Mouse (Mus musculus) megakaryocyte, adult 5-6 weeks (primary cell): ENCODE measurements around the gene A130010J15Rik. TPM values are rescaled to one million over a fixed set of nuclear protein-coding genes. Genes with fewer than 3 reads are reported as not detected.

Source experiments
- ATAC-seq: 2 replicates; pipeline ENCODE4 v1.8.0; 2016; ENCODE audit warnings: mild to moderate bottlenecking, inconsistent platforms; ENCODE audit not compliant: poor library complexity, severe bottlenecking
- total RNA-seq, 2 experiments: library from RNA; stranded (forward) in 1 of 2; stranded (reverse) in 1 of 2; fragments of 153-499, 151-499 nt in 1 of 2; fragments of 221-1000, 200-1000 nt in 1 of 2; gene quantifications; 2 replicates each; pipeline versions ENCODE4 v1.2.3 to v1.2.4; 2015 to 2017

A130010J15Rik gene
- total RNA-seq, 2 experiments from 2014 or later: 4.6 TPM

DNA sequence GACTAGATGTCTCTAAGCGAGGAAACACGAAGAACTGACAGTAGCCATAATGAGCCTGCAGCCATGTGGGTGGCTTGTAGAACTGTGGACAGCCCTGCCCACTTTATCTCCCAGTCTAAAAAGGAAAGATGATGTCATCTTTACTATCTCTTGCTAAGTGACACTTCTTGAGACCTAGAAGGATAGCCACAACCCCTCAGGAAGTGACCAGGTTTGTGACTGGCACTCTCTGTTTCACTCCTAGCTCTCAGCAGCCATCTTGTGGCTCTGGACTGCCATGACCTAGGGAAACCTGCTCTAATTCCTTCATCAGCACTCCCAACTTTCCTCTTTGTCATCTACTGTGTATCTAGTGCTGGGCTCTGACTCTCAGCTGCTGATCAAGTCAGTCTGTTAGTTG is 30.5 kb downstream of the A130010J15Rik start:
- peak; percentile 14; the same call in 1 of the 2 replicates for ATAC-seq

DNA sequence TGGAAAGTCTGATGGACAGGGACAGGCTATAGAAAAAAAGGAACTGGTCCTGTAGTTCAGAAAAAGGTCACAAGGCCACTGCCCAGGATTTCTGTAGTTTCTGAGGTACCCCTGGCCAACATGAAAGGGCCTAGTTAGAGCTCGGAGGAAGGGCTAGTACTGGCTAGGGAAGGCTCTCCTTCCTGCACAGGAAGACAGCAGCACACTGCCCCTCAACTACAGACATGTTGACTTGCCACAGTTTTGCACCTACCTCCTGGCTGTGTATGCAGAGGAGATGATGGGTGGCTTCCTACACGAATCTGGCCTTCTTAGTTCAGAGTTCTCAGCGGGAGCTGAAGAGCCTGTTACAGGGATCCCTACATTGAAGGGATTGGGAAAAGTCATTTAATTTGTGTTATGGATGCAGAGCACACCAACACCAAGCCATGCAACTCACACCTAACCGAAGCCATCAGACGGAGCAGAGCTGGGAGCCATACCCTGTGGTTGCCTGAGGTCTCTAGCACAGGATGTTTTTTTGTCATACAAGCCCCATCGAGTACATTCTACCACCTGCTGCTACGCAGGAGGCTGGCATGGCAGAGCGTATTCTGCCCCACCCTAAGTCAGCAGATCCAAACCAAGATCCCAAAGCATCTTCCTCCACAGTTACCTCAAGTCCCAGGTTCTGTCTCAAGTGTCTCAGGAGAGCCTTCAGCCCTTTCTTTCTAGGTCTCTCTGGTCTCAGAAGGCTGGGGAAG is 33.0 kb downstream of the A130010J15Rik start:
- ATAC-seq: peak; percentile 44

DNA sequence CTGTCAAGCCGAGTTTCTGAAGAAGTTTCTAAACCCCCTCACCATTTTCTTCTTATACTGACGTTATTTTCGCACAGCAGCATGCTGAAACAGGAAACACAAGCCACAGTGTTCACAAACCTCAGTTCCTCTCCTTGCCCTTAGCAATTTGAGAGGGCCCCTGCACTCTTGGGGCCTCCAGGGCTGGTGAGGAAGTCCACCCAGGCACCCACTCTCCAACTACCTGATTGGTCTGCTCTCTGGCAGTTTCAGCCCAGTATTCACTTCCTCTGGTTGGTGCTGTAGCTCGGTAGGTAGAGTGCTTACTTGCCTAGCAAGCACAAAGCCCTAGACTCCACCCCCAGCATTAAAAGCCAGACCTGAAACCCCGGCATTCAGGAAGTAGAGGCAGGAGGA is 33.5 kb downstream of the A130010J15Rik start, which contains the start of gene Traf3ip3:
Gene Traf3ip3 (minus strand): TSS at position 321 of the 396 bp plus-strand sequence.
- ATAC-seq: peak; percentile 83

DNA sequence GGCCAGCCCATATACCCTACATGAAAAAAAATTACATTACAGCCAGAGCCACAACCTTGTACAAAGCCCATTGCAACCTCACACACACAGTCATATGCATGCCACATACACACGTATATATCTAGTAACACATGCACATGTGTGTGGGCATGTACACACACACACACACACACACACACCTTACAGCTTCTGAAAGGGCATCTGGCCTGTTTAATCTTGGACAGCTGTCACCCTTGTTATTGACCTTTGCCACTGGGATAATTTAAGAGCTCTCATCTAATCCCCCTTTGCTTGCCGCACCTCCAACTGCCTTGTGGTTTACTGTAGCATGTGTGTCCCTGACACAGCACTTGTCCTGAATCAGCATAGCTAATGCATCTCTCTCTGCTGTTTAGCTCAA is 36.0 kb downstream of the A130010J15Rik start:
- ATAC-seq: no peak

DNA sequence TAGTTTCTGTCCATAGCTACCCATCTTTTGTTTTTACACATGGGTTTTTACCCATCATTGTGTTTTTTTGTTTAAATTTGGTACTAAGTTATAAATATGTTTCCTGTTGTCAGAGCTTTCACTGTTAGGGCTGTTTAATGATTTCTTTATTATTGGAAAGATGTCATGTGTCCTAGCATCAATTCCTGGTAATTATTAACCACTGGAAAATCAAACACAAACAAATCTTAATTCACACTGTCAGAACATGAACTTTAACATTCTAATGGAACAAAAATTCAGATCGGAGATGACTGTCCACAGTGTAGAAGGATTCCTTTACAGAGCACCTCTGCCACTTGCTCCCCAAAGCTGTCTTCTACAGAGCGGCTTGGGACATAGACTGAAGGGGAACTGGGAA is 37.6 kb downstream of the A130010J15Rik start:
- no peak for ATAC-seq

DNA sequence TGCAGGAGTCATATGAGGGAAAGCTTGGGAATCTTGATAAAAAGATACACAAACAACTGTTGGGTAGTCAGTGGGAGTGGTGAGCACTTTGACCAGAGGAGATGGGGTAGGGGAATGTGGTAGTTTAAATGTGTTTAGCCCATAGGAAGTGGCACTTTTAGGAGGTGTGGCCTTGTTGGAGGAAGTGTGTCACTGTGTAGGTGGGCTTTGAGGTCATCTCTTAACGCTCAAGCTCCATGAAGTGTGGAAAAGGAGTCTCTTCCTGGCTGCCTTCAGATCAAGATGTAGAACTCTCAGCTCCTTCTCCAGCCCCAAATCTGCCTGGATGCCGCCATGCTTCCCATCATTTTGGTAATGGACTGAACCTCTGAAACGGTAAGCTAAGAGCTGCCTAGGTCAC is 39.7 kb downstream of the A130010J15Rik start, which contains the start of gene Lamb3:
Gene Lamb3 (plus strand): TSS at position 197 of the 400 bp plus-strand sequence.
- peak; percentile 55 for ATAC-seq

DNA sequence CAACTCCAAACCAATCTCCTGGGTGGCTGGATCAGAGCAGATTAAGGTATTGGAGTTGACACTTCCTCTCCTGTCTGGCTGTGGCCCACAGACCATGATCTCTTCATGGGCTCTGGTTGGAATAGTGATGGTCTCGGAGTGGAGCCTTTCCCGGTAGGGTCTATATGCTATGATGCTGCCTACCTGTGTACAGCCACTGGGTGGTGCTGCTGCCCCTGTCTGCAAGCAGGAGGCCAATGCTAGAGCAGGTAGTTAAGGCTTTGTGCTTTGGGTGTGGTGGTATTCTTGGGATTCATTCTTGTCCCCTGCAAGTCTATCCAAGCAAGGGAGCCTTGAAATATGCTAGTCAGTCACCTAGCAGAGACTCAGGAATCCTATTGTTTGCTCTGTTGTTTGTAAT is 40.3 kb downstream of the A130010J15Rik start:
- ATAC-seq: peak; percentile 98

DNA sequence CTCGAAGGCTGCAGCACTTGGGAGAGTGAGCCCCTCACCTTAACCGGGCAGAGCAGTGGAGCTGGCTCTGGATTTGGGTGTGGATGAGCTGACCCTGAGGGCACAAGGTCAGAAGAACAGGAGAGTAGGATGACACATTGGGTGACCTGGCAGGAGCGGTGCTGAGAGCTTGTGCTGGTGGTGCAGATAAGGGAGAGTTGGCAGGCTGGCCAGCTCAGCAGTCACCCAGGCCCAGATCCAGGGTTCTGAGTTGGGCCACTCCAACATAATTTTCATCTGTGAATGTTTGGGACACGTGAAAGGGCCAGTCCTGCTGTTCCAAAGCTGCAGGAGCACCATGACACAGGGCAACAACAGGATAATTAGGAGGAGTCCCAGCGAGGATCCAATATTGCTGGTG is 43.5 kb downstream of the A130010J15Rik start:
- ATAC-seq: no peak

DNA sequence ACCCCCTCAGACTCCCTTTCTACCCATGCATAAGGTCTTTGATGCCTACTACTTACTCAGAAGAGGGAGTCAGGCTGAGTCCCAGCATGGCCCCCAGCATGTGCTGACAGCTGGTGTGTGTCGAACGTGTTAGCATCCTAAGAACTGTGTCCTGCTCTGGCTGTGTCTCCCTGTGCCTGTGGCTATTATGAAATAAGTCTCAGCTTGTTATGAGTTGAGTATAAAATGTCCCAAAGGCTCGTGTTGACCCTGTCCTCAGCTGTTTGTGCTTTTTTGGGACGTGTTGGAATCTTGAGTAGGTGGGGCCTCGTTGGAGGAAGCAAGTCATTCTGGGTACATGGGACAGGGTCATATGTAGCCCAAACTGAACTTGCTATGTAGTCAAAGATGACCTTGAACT is 46.2 kb downstream of the A130010J15Rik start:
- no peak for ATAC-seq

DNA sequence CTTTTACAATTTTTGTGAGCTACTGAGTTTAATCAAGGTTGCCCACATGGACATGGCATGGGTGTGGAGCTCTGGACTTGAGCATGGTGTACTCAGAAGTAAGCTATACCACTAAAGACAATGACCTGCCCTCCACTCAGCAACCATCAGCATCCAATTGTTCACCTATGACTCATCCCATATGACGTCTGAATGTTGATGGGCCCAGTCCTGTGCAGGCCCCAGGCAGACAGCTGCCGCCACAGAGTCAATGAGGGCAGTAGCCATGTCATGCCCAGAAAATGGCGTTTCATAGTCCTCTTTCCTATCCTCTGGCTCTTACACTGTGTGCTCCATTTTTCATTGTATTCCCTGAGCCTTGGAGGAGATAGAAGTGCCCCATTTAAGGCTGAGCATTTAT is 48.2 kb downstream of the A130010J15Rik start:
- no peak for ATAC-seq

DNA sequence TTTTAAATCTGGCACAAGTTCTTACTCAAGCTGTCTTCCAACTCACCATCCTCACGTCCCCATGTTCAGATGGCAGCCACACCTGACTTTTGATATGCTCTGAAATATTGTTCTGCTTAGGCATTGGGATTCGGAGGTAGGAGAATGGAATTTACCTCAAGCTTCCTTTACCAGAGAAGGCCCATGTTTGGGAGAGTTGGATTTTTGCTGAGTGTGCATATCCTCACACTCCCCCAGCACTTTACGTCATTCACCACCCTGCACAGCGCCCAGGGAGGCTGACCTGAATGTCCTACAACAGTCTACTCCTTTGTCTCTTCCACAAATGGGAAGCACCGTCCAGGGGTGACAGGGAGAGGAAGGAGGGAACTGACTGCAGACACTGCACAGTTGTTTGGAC is 52.6 kb downstream of the A130010J15Rik start:
- no peak for ATAC-seq

DNA sequence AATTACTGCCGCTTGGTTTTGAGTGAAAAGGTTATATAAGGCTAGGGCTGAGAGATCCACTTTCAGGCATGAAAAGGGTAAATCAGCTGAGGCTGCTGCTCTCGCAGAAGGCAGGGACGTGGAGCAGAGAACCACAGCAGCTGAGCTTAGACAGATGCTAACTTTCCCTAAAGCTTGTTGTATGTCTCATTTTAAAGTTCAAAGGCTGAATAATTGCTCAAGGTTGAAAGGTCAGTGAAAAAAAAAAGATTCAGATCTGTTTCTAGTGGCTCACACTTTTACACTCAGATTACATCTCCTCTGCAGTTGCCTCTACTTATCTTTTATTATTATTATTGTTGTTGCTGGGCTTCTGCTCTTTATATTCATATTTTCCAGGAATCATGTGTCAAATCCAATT is 57.7 kb downstream of the A130010J15Rik start:
- no peak for ATAC-seq

DNA sequence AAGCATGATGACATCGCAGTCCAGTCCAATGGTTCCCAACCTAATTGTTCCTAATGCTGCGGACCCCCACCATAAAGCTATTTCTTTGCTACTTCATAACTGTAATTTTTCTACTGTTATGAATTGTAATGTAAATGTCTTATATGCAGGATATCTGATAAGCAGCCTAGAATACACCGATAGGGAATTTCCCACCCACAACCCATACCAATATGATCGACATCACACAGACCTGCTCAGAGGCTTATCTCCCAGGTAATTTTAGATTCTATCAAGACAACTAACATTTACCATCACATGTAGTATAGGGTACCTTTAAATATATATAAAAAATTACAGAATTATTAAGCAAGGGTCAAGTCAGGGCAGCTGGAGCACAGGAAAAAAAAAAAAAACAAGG is 58.3 kb downstream of the A130010J15Rik start:
- ATAC-seq: no peak

DNA sequence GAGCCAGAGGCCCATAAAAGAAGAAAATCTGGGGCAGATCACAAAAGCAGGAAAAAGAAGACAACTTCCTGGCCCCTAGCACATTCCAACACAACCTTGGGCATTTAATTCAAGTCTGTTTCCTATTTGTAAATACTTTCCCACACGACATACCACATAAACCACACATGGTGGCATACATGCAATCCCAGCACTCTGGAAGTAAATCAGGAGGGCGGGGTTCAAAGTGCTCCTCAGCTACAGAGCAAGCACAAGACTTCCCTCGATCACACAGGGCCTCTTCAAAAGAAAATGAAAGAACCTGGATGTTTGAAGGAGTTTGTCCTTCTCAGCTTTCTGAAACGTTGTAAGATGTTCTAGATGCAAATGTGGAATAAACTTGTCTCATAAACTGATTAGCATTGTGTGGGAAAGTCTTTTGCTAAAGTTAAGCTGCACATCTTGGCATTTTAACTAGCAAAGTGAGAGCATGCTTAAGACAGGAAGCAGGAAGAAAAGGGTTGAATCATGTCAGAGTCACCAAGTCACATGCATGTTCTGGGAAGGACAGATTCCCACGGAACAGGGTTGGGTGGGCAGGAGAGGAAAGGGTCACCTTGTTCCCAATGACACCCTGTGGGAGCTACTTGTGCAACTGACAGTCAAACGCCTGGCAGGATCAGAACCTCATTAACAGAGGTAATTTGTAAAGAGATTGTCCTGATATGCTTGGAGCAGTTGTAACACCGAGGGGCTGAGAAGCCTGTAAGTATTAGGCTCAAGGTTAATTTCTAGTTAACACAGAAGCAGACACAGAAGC is 59.1 kb downstream of the A130010J15Rik start:
- peak; percentile 44 for ATAC-seq

Other genes starting within 250 kb of the A130010J15Rik start
- gene Syt14, start 132.3 kb upstream of the A130010J15Rik start, total RNA-seq (2015): not detected in 2 replicates
- gene Syt14, start 132.3 kb upstream of the A130010J15Rik start, total RNA-seq (2017): not detected in 2 replicates
- gene Diexf, start 37.8 kb upstream of the A130010J15Rik start, total RNA-seq (2015): 4.4 and 5.8 TPM in 2 replicates
- 8.4 and 10.4 TPM in 2 replicates for gene Diexf, start 37.8 kb upstream of the A130010J15Rik start, total RNA-seq (2017)
- gene Irf6, start 14.9 kb upstream of the A130010J15Rik start, total RNA-seq (2015): 0.21 TPM in 1 of 2 replicates, not detected in the other
- 0.24 and 0.26 TPM in 2 replicates for gene Irf6, start 14.9 kb upstream of the A130010J15Rik start, total RNA-seq (2017)
- 86.6 and 94.4 TPM in 2 replicates for gene Traf3ip3, start 33.7 kb downstream of the A130010J15Rik start, total RNA-seq (2015)
- gene Traf3ip3, start 33.7 kb downstream of the A130010J15Rik start, total RNA-seq (2017): 141 and 142 TPM in 2 replicates
- 2.2 and 3.4 TPM in 2 replicates for gene Lamb3, start 39.7 kb downstream of the A130010J15Rik start, total RNA-seq (2015)
- gene Lamb3, start 39.7 kb downstream of the A130010J15Rik start, total RNA-seq (2017): 2.5 and 6.5 TPM in 2 replicates
- 77.6 and 78.5 TPM in 2 replicates for gene Hsd11b1, start 96.0 kb downstream of the A130010J15Rik start, total RNA-seq (2015)
- 36.9 and 44.9 TPM in 2 replicates for gene Hsd11b1, start 96.0 kb downstream of the A130010J15Rik start, total RNA-seq (2017)
- gene G0s2, start 105.2 kb downstream of the A130010J15Rik start, total RNA-seq (2015): 31.0 and 35.4 TPM in 2 replicates
- gene G0s2, start 105.2 kb downstream of the A130010J15Rik start, total RNA-seq (2017): 40.3 and 46.3 TPM in 2 replicates
- gene Camk1g, start 202.3 kb downstream of the A130010J15Rik start, total RNA-seq (2015): not detected in 2 replicates
- not detected in 2 replicates for gene Camk1g, start 202.3 kb downstream of the A130010J15Rik start, total RNA-seq (2017)